Mouse (Mus musculus): ENCODE measurements around the gene Med14.

Gene Med14

DNA sequence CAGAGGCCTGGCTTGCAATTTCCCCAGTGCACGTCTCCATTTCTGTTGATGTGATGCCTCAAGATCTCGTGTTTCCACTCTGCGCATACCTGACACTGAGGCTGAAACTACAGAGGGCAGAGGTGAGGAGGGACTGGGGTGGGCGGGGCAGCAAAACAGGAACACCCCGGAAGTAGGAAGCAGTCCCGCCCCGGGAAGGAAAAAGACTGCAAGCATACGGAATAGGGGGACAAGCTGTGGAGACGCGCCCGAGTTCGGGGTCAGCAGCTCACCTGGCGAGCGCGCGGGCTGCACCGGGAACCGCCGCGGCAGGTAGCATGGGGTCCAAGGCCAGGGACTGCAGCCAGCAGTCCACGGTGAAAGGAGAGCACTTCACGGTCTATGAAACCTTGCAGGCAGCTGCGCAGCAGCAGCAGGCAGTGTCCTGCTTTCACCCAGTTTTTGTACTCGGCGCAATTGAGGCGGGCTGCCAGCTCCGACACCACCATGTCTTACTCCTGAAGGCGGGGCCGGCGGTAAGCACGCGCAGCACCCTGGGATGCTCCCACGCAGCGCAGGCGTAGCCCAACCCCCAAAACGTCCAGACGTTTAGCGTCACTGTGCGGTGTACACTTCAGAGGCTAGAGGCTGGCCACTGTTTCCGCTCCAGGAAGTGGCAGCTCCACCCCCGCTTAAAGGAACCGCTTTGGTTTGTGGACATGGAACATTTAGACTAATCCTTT, 88.7 kb downstream of the Med14 start, which contains the start of gene 1810030O07Rik:
Gene 1810030O07Rik (minus strand): TSS at position 615 of the 722 bp plus-strand sequence.
- peak; percentile 28 for DNase-seq (ENCODE audit: extremely low read depth, low read depth, low spot score)

DNA sequence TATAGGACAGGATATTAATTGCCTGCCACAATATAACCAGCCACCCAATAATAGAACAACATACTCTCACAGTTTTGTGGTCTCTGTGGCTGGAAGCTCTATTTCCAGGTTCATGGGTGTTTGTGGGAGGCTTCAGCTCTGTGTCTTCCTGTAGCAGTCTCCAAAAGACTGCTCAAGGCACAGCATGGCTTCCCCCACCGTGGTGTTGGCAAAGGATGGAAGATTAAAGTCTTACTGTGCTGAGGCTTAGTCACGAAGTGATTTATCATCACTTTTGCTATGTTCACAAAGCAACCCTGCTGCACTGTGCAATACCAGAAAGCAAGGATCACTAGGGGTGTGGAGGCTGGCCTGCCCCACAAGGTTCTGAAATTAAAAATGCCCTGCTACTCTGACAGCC, 108.0 kb downstream of the Med14 start:
- no peak for DNase-seq (ENCODE audit: extremely low read depth, low read depth, low spot score)

DNA sequence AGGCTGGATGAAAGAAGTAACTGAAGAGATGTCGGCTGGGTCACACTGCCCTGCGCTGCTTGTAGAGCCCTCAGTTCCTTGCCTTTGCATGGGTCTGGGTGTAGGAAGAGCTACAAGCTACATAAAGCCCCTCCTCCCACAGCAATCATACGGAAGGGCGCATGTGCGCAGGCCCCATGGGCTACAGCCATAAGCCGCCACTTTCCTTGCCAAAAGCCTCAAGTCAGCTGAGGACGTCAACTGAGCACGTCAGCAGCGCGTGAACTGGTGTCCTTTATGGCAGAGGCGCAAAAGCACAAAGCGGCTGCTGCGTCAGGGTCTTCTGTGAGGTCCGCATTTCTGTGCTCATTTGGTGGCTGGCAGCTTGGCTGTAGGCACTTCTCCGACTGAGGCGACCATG, 110.0 kb downstream of the Med14 start:
- no peak for DNase-seq (ENCODE audit: extremely low read depth, low read depth, low spot score)

DNA sequence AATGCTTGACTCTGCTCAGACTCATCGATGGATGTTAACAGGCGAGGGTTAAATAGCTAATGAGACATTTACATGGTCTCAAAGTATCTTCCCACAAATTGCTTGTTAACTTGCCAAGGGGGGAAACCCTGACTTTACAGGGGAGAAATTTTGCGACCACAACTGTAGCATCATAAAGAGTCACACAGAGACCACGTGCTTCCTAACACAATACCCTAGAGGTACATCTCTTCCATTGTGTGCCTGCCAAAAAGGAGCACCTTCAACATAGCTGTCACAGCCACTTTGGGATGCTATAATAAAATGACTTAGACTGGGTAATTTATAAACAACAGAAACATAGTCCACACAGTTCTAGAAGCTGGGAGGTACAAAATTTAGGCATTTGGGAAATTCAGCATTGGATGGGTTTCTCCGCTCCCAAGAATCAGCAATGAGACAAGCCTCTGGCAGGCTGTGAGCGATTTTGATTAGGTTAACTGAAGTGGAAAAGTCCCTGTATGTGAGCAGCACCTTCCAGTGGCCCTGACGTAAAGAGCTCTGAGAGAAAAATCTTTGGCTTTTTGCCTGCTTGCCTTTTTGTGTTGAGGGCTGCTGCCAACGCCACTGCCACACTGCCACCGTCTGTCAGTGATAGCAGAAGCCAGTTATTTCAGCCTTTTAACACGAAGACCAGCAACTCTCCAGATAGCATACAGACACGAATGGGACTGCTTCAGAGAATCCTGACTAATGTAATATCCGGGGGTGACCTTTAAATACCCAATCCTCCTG, 116.2 kb downstream of the Med14 start:
- no peak for DNase-seq (ENCODE audit: extremely low read depth, low read depth, low spot score)

DNA sequence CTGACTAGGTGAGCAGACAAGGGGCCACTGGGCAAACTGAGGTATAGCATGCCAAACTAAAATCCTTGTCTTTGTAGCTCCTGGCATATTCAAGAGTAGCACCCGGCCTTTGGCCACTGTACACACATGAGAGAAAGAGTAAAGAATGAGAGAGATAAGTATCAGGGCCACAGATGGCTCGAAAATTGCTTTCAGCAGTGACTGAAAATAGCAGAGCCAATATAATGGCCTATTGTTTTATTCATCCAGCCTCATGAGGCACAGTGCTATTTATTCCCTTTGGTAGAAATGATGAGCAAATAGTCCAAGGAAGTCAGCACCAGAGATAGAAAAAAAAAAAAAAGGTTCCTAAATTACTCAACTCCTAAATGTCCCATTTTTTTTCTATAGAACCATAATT, 116.9 kb downstream of the Med14 start:
- DNase-seq (ENCODE audit: extremely low read depth, low read depth, low spot score), result no peak
